Mouse (Mus musculus): ENCODE measurements around the gene Cox17. TPM values are rescaled to one million over a fixed set of nuclear protein-coding genes. Genes with fewer than 3 reads are reported as not detected.

The Cox17 gene
- polyA plus RNA-seq, 1 experiment from 2014 or later = 557 TPM

GRCm38 (mm10) chr16:38344941-38345725 is 1.7 kb upstream of the Cox17 start:
- 56% methylated on average over 3 of the region's 3 CpGs for WGBS
- no peak overlapping the region for H3K27ac ChIP-seq (ENCODE audit: low read depth, low read length)
- H3K4me2 ChIP-seq (replicated peaks; ENCODE audit: low read depth) = no peak overlapping the region

GRCm38 (mm10) chr16:38347588-38347987 is 797 bp downstream of the Cox17 start:
- no peak overlapping the region for H3K27ac ChIP-seq (ENCODE audit: low read depth, low read length)
- H3K4me3 ChIP-seq (ENCODE audit: low read depth, low read length) = peak overlapping the region; percentile 76
- H3K27me3 ChIP-seq (replicated peaks; ENCODE audit: control insufficient read depth, insufficient read depth, low read length) = no peaks in the 10 kb centered on the region
- peak overlapping the region; percentile 76 for H3K4me2 ChIP-seq (replicated peaks; ENCODE audit: low read depth)
- ATAC-seq = no peak
- H3K9me3 ChIP-seq (ENCODE audit: control insufficient read depth) = no peaks in the 10 kb centered on the region
- 53% methylated on average over 6 of the region's 6 CpGs for WGBS
- peak overlapping the region; percentile 89 for H3K9ac ChIP-seq (ENCODE audit: low read depth, low read length)
- no peak for TF ChIP-seq CTCF (IDR thresholded peaks at IDR 0.05; ENCODE audit: low read depth)
- peaks cover 7% of the 10 kb centered on the region; the same call in 1 of the 2 replicates for H3K4me1 ChIP-seq (replicated peaks; ENCODE audit: control insufficient read depth, insufficient read depth, low read length)
- H3K36me3 ChIP-seq (ENCODE audit: control insufficient read depth, insufficient read depth) = peaks cover 21% of the 10 kb centered on the region

More at GRCm38 (mm10) chr16:38344941-38345725, 1.7 kb upstream of the Cox17 start:
- peaks cover 7% of the 10 kb centered on the region; the same call in 1 of the 2 replicates for H3K36me3 ChIP-seq (ENCODE audit: control insufficient read depth, insufficient read depth)
- no peak overlapping the region for H3K4me3 ChIP-seq (ENCODE audit: low read depth, low read length)
- no peaks in the 10 kb centered on the region for H3K9me3 ChIP-seq (ENCODE audit: control insufficient read depth)
- TF ChIP-seq CTCF (IDR thresholded peaks at IDR 0.05; ENCODE audit: low read depth) = peak; percentile 69
- no peaks in the 10 kb centered on the region for H3K27me3 ChIP-seq (replicated peaks; ENCODE audit: control insufficient read depth, insufficient read depth, low read length)
- H3K9ac ChIP-seq (ENCODE audit: low read depth, low read length) = no peak overlapping the region
- ATAC-seq = peak; percentile 26; the same call in 1 of the 2 replicates
- peaks cover 10% of the 10 kb centered on the region; the same call in 1 of the 2 replicates for H3K4me1 ChIP-seq (replicated peaks; ENCODE audit: control insufficient read depth, insufficient read depth, low read length)

GRCm38 (mm10) chr16:38348217-38348761 is 1.5 kb downstream of the Cox17 start:
- Histone ChIP-seq H3K27ac (ENCODE audit: low read depth, low read length) (no peak overlapping the region), H3K9ac (ENCODE audit: low read depth, low read length) (no peak overlapping the region), H3K4me1 (replicated peaks; ENCODE audit: control insufficient read depth, insufficient read depth, low read length) (peaks cover 7% of the 10 kb centered on the region; the same call in 1 of the 2 replicates), H3K36me3 (ENCODE audit: control insufficient read depth, insufficient read depth) (peaks cover 21% of the 10 kb centered on the region), H3K9me3 (ENCODE audit: control insufficient read depth) (no peaks in the 10 kb centered on the region), H3K4me3 (ENCODE audit: low read depth, low read length) (no peak overlapping the region), H3K27me3 (replicated peaks; ENCODE audit: control insufficient read depth, insufficient read depth, low read length) (no peaks in the 10 kb centered on the region), H3K4me2 (replicated peaks; ENCODE audit: low read depth) (peak overlapping the region; percentile 76)
- ATAC-seq = no peak
- 73% methylated on average over 9 of the region's 9 CpGs for WGBS
- TF ChIP-seq CTCF (IDR thresholded peaks at IDR 0.05; ENCODE audit: low read depth) = no peak

GRCm38 (mm10) chr16:38349881-38350280 is 3.1 kb downstream of the Cox17 start:
- Histone ChIP-seq H3K9ac (ENCODE audit: low read depth, low read length) (no peak overlapping the region), H3K36me3 (ENCODE audit: control insufficient read depth, insufficient read depth) (peaks cover 26% of the 10 kb centered on the region), H3K9me3 (ENCODE audit: control insufficient read depth) (no peaks in the 10 kb centered on the region), H3K27ac (ENCODE audit: low read depth, low read length) (peak overlapping the region; percentile 42; the same call in 1 of the 2 replicates), H3K4me3 (ENCODE audit: low read depth, low read length) (no peak overlapping the region), H3K4me1 (replicated peaks; ENCODE audit: control insufficient read depth, insufficient read depth, low read length) (peaks cover 7% of the 10 kb centered on the region; the same call in 1 of the 2 replicates), H3K4me2 (replicated peaks; ENCODE audit: low read depth) (0 out of 2 replicates have a peak overlapping the region, but pooled peaks have one; percentile 9), H3K27me3 (replicated peaks; ENCODE audit: control insufficient read depth, insufficient read depth, low read length) (no peaks in the 10 kb centered on the region)
- ATAC-seq = no peak
- WGBS = 90% methylated on average over 2 of the region's 2 CpGs
- no peak for TF ChIP-seq CTCF (IDR thresholded peaks at IDR 0.05; ENCODE audit: low read depth)

DNA sequence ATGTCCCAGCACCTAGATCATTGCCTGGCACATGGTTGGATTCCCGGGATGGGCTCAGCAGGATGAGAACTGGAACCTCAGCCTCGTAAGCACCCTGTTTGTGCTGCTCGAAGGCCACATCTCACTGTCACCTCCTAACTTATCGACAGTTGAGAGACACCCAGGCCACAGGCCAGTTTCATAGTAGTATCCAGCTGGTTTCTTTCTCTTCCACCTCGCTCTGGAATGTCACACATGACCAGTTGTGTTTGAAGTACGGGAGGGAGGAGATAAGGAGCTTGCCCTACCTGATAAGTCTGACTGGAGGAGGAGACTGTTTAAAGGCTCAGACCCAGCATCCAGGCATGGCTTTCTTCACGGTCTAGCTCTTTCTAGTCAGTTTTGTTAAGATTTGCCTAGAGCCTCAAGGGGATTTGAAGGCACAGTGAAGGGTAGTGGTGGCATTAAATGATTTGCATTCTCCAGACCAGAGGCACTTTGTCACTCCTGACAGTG is 3.6 kb downstream of the Cox17 start:
- no peaks in the 10 kb centered on the region for H3K27me3 ChIP-seq (replicated peaks; ENCODE audit: control insufficient read depth, insufficient read depth, low read length)
- H3K9ac ChIP-seq (ENCODE audit: low read depth, low read length) = no peak overlapping the region
- peak; percentile 61 for ATAC-seq
- H3K4me1 ChIP-seq (replicated peaks; ENCODE audit: control insufficient read depth, insufficient read depth, low read length) = peaks cover 7% of the 10 kb centered on the region; the same call in 1 of the 2 replicates
- WGBS = 38% methylated on average over 7 of the region's 7 CpGs
- H3K4me3 ChIP-seq (ENCODE audit: low read depth, low read length) = no peak overlapping the region
- H3K4me2 ChIP-seq (replicated peaks; ENCODE audit: low read depth) = 0 out of 2 replicates have a peak overlapping the region, but pooled peaks have one; percentile 9
- peak overlapping the region; percentile 42 for H3K27ac ChIP-seq (ENCODE audit: low read depth, low read length)
- H3K36me3 ChIP-seq (ENCODE audit: control insufficient read depth, insufficient read depth) = peaks cover 26% of the 10 kb centered on the region
- TF ChIP-seq CTCF (IDR thresholded peaks at IDR 0.05; ENCODE audit: low read depth) = no peak
- H3K9me3 ChIP-seq (ENCODE audit: control insufficient read depth) = no peaks in the 10 kb centered on the region

DNA sequence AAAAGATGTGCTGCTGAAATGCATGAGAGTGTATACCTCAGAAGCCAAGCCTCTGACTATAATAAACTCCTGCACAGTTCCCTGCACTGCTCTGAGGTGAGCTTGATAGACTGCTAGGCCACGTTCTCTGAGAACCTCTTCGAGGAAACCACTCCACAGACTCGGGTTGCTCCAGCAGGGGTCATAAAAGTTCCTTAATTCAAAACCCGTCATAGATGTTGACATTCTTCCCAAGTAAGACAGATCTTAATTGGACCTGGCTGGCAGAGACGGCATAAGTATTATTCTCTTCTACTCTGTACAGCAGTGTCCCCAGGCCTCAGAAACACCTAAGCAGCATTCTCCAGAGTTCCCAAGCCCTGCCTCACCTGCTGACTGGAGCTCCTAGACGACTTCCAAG is 4.1 kb downstream of the Cox17 start:
- no peak for ATAC-seq
- peaks cover 7% of the 10 kb centered on the region; the same call in 1 of the 2 replicates for H3K4me1 ChIP-seq (replicated peaks; ENCODE audit: control insufficient read depth, insufficient read depth, low read length)
- H3K9me3 ChIP-seq (ENCODE audit: control insufficient read depth) = no peaks in the 10 kb centered on the region
- no peak overlapping the region for H3K4me3 ChIP-seq (ENCODE audit: low read depth, low read length)
- H3K4me2 ChIP-seq (replicated peaks; ENCODE audit: low read depth) = no peak overlapping the region
- H3K27ac ChIP-seq (ENCODE audit: low read depth, low read length) = no peak overlapping the region
- TF ChIP-seq CTCF (IDR thresholded peaks at IDR 0.05; ENCODE audit: low read depth) = no peak
- H3K27me3 ChIP-seq (replicated peaks; ENCODE audit: control insufficient read depth, insufficient read depth, low read length) = no peaks in the 10 kb centered on the region
- WGBS = 46% methylated on average over 6 of the region's 6 CpGs
- peaks cover 26% of the 10 kb centered on the region for H3K36me3 ChIP-seq (ENCODE audit: control insufficient read depth, insufficient read depth)
- no peak overlapping the region for H3K9ac ChIP-seq (ENCODE audit: low read depth, low read length)

Measured in intestine, postnatal 0 days (tissue).